Mouse (Mus musculus) activated CD4-positive, CD25-positive, alpha-beta regulatory T cell, adult 9 weeks (primary cell): Measurements from ENCODE around the gene Jam2. TPM values are rescaled to one million over a fixed set of nuclear protein-coding genes. Genes with fewer than 3 reads are reported as not detected.

Source experiments
- polyA plus RNA-seq: library from polyadenylated mRNA; unstranded; fragments of 100-300 nt; shearing (Covaris generic); gene quantifications from one replicate; pipeline ENCODE4 v1.2.1, GENCODE M21; 2017

Gene Jam2
- 0.15 TPM for polyA plus RNA-seq

GRCm38 (mm10) chr16:84774003-84774703 lies at the start of gene Jam2:
Jam2 (plus strand) TSS chr16:84774123.

GRCm38 (mm10) chr16:84735166-84736105 lies 38.5 kb upstream of the Jam2 start, which contains the start of gene Mrpl39:
Mrpl39 (minus strand) TSS chr16:84735742.

DNA sequence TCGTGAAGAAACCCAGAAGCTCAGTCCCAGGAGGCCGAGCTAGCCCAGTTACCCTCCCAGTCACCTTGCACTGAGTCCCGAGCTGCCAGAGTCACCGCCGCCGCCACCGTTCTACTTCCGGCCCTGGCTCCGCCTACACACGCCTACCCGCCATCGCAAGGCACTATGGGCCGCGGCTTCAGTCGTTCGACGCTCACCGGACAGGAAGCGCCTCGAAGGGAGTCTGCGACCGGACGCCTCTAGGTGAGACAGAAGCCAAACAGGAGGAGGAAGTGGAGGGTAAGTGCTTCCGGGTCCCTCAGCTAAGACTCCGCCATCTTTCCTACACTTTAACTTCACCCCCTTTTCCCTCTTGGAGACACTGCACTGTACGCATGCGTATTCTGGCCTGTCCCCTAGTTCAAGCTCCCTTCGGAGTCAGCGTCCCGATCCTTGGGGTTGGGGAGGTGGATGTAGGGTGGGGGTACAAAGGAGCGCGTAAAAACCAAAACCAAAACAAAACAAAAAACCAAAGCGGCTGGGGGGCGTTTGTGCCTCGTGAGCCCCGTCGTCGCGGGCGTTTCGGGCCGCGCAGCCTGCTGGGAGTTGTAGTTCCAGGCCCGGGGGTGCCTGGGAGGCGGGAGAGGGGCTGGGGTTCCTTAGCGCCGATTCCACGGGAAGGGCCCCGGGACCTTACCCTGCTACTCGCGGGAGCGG lies 61.0 kb downstream of the Jam2 start, which contains the start of gene Gabpa:
Gene Gabpa (plus strand): TSS at position 181 of the 696 bp plus-strand sequence.

DNA sequence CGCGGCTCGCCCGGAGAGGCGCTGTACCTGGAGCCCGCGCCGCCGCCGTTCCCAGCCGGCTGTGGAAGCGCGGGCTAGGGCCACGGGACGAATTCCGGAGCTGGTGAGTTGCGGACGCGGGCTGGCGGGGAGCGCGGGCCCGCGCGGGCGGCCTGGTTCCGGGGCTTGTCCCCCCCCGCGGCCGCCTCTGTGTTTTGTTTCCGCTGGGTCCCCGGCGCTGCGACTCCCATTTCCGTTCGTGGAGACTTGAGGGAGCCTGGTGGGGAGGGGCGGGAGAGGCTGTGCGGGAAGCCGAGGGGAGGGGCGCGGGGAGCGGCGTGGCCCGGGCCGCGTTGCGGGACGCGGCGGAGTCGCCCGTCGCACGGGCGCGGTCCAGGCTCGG lies 61.5 kb downstream of the Jam2 start, which contains the start of gene Atp5j:
Gene Atp5j (minus strand): TSS at position 185 of the 382 bp plus-strand sequence.

Other genes with a start within 250 kb of the Jam2 start
- 42.3 TPM for gene Mrpl39, start 38.4 kb upstream of the Jam2 start, polyA plus RNA-seq
- gene Gabpa, start 60.8 kb downstream of the Jam2 start, polyA plus RNA-seq: 51.9 TPM
- gene Atp5j, start 61.5 kb downstream of the Jam2 start, polyA plus RNA-seq: 510 TPM